Mouse (Mus musculus) c-Kit-negative CD71-positive TER-119-positive erythroid progenitor cells, embryonic 14.5 days (primary cell): Measurements from ENCODE around the gene Cisd1.
A peak's percentile ranks its signal among the peaks of the same experiment; 100 is the strongest.
"Not testable (repeated sequence)": the region's sequence is repeated elsewhere in the genome, so short reads cannot be mapped to it uniquely, and the experiment has no call there.

Experiments
- DNase-seq: peaks from one replicate; pipeline ENCODE4 v3.0.0-alpha.2; 2013; ENCODE audit warnings: low read depth, low spot score

Cisd1 gene

DNA sequence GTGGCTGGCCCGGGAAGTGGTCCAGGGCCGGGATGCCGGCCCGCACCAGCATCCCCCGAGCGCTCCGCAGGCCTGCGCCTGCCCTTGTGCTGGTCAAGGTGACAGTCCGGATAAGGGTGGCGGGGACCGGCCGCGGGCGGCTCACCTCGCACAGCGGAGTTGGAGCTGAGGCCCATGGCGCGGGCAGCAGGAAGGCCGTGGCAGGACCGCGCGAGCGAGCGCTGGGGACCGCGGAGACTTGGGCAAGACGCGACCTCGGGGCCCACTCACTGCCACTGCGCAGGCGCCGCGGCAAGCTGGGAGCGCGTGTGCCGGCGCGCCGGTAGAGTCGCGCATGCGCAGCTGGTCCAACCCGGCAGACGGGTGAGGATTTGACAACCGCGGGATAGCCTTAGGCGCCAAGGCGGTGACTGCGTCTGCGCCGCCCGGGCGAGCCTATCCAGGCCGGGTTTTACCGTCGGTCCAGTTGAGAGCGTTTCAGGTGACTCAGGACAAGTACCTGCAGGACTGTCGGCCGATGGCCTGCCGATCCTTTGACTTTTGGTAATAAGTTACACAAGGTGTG lies at the start of gene Cisd1:
Gene Cisd1, minus strand, starts transcription at position 376 of the 565 bp plus-strand sequence.
- DNase-seq, result peak; percentile 88

DNA sequence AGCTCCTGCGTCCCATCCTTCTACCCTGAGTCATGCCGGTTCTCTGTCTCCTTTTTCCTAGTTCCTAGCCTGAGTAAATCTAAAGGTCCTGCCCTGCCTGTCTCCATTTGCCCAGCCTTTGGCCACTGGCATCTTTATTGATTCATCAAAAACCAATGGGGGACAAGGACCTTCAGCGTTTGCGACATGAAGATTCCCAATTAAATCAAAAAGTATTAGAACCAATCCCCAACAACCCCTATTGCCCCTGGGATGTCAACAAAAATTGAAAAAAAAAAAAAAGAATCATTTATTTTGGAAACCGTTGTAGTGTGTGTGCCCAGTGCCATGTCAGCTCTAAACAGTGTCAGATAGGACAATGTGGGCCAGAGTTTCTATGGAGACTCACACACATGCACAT lies 44.6 kb upstream of the Cisd1 start:
- no peak for DNase-seq

DNA sequence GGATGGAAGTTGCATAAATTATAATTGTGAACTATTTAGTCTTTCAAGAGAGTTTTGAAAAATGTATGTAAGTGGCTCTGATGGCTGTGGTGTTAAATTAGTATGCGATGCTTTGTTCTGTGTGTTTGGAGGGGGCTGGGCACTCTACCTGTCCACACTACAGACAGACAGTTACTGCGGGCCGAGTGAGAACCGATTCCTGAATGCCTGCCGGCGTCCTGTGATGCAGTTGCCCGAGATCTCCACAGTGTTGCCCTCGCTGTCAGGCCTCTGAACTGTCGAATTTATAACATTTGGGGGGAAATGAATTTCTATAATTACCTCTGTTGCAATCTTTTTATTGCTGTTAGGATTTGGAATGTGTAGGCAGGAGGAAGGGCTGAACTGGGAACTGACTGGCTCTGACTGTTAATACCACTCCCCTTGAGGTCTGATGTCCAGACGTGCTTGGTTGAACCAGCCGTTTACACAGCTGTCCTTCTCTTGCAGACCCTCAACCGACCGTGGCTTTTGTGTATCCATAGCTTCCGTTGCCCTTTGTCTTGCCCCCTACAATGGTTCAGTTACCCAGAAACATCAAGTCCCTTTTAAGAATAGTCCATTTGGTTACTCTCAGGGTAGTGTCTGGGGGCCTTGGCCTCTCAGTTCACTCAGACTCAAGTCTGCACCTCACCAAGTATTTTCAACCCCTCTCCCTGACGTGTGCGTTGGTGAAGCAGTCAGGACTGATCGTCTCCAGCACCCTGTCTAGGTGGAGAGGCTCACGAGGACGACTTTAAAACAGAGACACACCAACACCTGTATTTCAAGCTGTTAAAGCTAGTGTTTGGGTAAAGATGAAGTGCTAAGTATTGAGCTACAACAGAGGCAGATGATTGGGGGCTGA lies 39.6 kb upstream of the Cisd1 start:
- DNase-seq, result no peak

DNA sequence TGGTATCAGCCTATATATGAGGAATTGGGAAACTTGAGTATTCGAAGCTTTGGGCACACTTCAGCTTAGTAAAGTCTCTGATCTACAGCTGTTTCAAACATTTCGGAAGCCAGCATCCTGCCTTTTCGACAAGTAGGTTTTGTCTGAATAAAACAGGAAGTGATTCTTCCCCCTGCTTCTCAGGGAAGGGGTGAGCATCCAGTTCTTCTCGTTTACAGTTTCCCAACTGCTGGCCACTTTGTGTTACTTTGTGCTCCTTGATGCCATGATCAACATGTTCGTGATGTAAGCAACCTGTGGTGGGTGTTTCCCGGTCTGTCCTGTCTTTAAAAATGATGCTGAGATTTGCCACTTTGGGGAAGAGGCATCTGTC lies 38.8 kb upstream of the Cisd1 start:
- DNase-seq, result not testable (repeated sequence)

DNA sequence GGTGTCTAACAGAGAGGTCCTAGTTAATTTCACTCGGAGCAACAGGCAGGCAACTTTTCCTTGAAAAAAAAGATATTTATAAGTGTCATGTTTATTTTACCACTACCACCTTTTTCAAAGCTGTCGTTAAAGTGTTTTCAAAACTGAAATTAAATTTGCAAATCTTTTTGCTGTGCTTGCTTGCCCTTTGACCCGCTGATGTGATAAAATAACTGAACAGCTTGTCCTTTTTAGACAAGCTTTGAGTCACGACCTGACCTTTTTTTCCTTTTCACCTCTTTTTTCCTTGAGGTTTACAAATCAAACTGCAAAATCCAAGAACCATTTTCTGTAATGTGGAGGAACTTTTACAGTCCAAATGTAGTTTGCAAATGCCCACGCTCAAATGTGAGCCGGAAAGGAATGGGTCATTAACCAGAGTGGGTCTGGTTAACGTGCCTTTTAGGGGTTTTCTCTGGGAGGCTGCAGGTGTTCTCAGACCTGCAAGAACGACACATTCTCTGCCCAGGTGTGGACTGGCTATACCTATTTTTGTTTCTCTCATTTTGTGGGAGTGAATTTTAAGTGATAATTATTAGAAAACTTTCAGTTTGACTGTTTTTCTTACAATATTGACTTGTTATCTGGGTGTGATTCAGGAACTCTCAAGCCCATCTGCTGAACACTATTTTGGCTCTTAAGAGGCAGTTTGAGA lies 38.3 kb upstream of the Cisd1 start:
- no peak for DNase-seq

DNA sequence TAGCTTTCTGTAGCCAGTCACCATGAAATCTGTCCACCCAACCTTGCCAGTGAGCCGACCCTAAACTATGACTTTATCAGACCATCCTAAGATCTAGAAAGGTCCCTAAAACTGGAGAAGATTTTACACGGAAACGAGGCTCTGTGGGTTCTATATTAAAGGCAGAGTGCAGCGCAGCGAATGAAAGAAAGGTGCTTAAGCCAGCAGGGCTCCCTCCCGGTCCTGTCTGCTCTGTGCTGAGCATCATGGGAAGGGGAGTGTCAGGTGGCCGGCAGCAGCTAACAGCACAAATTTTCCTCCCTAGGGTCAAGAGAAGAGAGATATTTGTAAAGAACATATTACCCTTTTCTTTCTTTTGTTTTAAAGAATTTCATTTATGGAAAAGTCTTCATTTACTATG lies 37.4 kb upstream of the Cisd1 start:
- no peak for DNase-seq

DNA sequence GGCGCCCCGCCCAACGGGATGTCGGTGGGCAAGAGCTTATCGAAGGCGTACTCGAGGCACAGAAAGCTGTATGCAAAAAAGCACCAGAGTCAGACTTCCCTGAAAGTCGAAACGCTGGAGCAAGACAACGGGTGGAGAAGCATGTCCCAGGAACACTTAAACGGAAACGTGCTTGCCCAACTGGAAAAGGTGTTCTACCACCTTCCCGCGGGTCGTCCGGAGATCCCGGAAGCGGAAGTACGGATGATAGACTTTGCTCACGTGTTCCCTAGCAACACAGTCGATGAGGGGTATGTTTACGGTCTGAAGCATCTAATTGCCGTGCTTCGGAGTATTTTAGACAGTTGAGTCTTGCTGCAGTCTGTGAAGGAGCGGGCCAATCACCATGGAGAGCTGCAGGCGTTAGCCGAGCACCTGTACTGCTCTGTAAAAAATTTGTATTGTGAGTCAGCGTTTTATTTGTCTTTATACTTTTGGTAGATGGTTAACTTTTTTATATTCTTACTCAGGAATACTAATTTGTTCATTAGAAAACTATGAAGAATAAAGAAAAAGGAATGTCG lies 36.8 kb upstream of the Cisd1 start:
- DNase-seq, result no peak

DNA sequence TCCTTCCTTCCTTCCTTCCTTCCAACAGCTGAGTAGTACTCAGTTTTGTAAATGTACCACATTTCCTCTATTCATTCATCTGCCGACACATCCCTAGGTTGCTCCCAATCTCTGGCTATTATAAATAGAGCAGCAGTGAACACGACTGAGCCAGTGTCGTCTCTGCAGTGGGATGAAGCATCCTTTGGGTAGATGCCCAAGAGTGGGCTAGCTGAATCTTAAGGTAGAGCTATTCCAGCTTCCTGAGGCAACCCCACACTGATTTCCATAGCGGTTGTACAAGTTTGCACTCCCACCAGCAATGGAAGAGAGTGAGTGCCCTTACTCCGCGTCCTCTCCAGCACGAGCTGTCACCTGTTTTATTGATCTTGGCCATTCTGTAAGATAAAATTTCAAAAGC lies 35.7 kb upstream of the Cisd1 start:
- DNase-seq, result no peak

DNA sequence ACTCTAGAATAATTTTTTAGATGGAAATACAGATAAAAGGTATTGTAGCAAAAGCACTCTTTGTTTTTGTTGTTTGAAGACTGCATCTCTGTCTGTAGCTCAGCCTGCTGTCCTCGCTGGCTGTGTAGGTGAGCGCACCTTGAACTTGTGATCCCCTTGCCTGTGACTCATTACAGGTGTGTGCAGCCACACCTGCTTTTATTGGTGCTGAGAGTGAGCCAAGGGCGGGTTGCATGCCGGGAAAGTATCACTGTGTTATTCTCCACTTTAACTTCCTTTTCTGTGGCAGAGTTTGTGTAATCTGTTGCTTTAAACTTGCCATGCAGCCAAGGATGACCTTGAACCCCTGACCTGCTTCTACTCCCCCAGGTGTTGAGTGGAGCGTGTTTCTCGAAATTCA lies 31.3 kb upstream of the Cisd1 start:
- no peak for DNase-seq

DNA sequence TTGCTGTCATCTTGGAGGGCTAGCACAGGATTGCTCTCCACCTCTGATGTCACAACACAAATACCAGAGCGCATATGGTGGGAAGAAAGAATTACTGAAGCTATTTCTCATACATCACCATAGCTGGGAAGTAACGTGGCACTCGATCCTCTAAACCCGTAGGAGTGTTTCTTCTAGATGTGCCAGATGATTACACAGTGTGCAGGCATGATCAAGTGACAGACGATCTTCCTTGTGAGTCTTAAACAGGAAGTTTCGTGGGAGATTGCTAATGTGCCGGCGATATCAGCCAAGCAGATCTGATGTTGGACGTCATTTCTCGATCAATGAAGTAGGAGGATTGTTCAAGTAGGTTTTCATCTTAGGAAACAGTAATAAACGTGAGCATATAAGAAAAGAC lies 29.0 kb upstream of the Cisd1 start:
- DNase-seq, result no peak

DNA sequence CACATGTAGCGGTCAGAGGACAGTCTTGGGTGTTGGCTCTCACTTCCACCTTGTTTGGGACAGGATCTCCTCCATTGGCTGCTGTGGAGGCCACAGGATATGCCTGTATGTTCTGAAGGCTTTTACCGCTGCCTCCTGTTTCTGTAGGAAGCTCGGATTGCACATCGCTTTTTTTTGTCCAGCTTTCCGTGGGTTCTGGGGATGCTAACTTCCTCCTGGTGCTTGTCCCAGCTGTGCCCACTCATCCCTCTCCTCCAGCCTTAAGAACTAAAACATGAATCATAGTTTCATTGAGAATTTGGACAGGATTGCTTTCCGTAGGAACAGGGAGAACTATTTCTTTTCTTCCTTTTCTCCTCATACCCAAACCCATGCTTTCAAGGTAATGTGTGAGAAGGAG lies 27.1 kb upstream of the Cisd1 start:
- no peak for DNase-seq

DNA sequence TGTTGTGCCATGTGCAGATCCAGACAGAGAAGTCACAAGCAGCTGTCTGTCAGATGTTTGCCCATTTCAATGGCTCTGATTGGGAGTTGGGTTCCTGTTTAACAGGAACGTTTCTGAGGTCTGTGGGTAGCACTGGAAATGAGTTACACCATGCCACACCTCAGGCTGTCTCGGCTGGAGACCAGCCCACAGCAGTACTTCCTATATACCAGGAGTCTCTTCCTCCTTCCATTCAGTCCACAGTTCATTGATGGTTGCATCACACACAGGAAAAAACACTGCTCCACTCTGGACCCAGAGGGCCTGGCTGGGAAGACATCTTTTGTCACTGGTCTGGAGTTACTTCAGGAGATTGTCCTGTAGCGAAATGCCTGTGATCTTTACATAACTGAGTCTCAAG lies 24.7 kb upstream of the Cisd1 start:
- no peak for DNase-seq

DNA sequence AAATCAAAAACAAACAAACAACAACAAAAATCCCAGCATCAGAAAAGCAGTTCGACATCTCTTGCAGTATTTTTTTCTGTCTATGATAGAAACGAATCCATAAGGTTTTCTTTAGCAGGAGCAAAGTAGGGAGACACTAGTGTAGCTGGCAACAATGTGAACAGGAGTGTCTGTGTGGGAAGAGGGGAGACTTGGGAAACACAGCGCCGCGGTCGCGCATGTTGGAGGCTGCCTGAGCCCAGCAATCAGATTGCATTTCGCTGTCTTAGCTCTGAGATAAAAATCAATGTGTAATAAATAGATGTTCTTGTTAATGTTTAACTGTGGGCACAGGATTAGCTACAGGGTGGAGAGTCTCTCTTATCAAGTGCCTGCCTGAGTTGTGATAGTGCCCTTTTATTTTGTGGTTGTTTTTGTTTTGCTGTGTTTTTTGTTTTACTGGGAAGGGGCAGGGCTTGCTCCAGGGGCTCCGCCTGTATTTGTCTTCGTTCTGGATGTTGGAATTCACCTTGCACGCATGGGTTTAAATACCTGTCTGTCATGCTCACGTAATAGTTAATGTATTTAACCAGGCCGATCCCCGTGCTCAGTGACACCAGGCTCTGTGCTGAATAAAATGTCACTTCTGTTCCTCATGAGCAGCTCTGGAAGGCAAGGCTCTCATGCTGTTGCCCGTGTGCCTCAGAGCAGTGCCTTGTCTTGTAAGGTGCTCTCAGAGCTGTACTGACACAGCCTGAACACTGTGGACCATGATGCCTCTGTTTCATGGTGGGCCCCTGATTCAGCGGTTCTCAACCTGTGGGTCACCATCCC lies 23.6 kb upstream of the Cisd1 start:
- DNase-seq, result no peak

DNA sequence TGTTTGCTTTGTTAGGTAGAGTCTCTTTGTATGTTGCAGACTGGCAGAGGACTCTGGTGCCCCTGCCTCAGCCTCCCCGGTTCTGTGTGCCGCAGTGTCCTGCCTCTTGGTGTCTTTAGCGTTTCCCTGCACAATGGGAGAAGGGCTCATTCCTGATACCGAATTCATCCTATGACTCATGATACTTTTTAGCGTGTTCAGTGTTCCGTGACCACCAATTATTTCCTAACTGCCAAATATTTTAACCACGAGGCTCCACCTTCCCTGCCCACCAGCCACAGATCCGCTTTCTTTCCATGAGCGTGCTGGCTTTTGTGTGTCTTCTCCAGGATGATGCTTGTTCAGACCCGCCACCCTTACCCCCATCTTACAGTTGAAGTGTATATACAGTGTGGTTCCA lies 19.1 kb upstream of the Cisd1 start:
- DNase-seq, result no peak

DNA sequence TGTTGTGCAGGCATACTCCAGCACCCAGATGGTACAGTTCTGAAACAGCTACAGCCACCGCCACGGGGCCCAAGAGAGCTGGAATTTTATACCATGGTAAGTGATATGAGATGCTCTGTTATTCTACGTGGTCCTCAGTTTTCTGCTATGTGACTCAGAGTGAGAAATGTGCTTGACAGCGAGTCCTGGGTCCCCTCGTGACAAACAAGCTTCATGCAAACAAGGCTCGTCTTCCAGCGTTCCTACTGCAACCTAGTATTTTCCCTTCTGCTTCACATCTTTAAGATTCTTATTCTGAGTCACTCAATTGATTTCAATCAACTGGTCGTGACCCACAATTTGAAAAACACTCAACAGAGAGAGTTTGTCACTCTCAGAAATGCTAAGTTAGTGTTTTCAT lies 18.7 kb upstream of the Cisd1 start:
- DNase-seq, result no peak

DNA sequence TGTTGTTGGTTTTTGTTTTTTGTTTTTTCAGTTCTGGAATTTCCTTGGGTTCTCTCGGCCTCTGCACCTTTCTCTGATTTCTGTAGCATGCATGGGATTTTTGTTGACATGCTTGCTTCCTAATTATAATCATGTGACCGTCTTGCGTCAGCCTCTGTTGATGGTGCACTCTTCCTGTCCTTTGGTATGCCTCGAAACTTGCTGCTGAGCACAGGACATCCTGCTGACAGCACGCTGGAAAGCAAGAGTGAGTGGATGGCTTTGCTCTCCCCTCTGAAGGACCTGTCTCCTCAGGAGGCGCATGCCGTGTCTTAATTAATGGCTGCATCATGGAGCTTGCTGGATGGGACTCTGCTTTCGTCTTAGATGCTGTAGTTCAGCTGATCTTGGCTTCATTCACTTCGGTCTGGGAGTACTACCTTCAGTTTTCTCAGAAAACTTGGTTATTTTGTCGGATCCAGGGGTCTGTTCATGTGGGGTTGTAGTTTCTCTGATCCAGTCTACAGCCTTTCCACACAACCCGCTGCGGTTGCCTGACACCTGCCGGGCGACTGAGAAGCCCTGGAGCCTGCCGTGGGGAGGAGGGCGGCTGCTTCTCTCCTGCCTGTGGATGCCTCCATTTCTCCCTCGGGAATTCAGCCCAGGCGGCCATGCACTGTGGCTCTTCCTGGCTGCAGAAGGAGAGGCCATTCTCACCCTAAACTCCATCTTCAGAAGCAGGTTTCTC lies 17.2 kb upstream of the Cisd1 start:
- no peak for DNase-seq

DNA sequence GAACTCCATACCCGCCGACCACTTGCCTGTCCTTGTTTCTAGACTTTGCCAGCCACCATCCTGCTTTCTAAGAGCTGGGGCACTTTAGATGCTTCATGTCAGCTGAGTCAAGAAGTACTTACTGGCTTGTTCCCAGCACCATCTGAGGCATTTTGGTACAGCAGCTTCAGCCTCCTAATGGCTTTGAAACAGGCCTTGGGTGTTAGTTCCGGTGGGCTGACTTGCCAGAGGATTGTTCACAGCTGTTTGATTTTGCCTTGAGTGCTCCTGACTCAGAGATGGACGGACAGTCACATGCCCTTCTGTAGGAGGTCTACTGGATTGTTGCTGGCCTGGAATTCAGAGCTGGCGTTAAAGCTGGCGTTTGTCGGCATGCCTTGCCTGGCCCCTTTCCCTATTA lies 16.3 kb upstream of the Cisd1 start:
- DNase-seq, result no peak

DNA sequence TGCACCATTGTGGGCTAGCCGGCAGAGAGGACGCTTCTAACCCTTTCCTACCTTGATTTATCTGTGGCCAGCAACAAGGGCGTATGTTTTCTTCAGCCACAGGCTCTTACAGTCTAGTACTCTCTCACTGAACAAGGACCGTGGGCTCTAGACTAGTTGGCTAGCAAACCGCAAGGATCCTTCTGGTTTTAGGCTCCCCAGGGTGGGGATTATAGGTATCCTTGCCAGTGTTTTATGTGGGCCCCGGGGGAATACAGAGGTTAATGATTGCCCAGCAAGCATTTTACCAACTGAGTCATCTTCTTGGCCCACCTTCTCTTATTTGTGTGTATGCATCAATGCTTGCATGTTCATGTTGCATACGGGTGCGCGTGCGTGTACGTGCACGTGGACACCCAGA lies 10.2 kb upstream of the Cisd1 start:
- DNase-seq, result no peak

DNA sequence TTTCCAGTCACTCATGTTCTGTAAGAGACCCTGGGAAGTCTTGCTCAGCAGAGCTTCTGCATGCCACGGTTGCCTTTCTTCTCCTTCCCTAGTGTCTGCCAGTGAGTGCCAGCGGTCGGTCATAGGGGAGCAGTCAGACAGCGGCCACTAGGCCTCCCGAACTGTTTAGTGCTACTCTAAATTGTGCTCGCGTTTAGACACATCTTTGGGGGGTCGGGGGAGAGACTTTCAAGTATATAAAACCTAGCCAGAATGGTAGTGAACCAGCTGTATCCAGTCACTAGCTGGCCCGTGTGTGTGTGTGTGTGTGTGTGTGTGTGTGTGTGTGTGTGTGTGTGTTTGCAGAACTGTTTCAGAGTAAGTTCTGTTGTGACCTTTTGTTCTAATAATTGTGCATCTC lies 9.1 kb upstream of the Cisd1 start:
- DNase-seq, result no peak

DNA sequence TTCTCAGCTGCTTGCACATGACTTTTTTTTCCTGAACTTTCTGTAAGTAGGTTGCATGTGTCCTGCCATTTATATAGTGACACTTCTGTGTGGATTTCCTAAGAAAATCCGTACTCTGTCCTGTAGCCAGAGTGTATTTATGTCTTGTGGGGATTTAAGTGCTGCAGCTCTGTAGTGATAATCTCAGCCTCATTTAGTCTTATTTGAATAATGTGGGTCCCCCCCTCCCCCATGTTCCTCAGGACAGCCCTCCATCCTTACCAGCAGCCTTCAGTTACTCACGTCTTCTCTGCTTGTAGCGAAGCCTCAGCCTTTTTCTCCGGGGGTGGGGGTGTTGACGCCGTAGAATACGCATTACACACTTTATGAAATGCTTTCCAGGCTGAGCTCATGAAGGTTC lies 6.5 kb upstream of the Cisd1 start:
- DNase-seq, result no peak

DNA sequence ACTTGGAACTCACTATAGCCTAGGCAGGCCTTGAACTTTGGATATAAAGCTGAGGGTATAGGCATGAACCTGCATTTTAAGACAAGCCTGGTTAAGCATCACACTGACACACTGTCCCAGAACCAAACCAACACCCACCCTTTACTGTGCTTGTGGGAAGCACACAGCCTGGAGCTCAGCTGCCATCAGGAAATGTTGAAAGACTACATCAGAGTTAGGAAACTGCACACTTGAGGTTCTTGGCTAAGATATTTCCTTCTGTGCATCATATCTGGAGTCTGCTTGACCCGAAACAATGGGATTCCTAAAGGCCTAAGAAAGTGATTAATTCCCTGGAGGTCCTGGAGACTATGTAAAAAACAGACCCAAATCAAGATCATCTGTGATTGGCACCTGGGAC lies 4.5 kb upstream of the Cisd1 start:
- DNase-seq, result no peak
